Mouse (Mus musculus) ES-E14 (cell line): ENCODE results near the gene Olfr273.

Experiments used
- CHD2 ChIP-seq: IDR thresholded peaks from 2 replicates; pipeline ENCODE4 v1.6.1; 2014; ENCODE audit warnings: mild to moderate bottlenecking, low read depth, low read length, inconsistent platforms
- HCFC1 ChIP-seq: IDR thresholded peaks from 2 replicates; pipeline ENCODE4 v1.6.1; 2012; ENCODE audit warnings: low read length, inconsistent platforms, borderline replicate concordance; ENCODE audit not compliant: insufficient read depth
- MAFK ChIP-seq: IDR thresholded peaks from 2 replicates; pipeline ENCODE4 v1.6.1; 2014; ENCODE audit warnings: mild to moderate bottlenecking, low read depth, low read length, inconsistent platforms; ENCODE audit not compliant: insufficient read depth
- ZC3H11A ChIP-seq: IDR thresholded peaks from 2 replicates; pipeline ENCODE4 v1.6.1; 2012; ENCODE audit warnings: low read depth, mild to moderate bottlenecking, inconsistent platforms, low read length, borderline replicate concordance
- ZNF384 ChIP-seq: IDR thresholded peaks from 2 replicates; pipeline ENCODE4 v1.6.1; 2012; ENCODE audit warnings: low read depth, low read length, inconsistent platforms

GRCm38 (mm10) chr4:52849672-52850071, 9.4 kb downstream of the Olfr273 start:
- TF ChIP-seq CHD2 (no peak), HCFC1 (no peak), ZNF384 (no peak), MAFK (no peak), ZC3H11A (no peak)
